Mouse (Mus musculus) R1 (cell line): Measurements from ENCODE around the gene Dapk2.

Experiments used
- DNase-seq: peaks from one replicate; pipeline ENCODE4 v3.0.0-alpha.2; 2018; ENCODE audit warnings: low read depth, low spot score

The Dapk2 gene

GRCm38 (mm10) chr9:66306414-66306813 is 148.4 kb downstream of the Dapk2 start:
- DNase-seq: no peak

- peak; percentile 80 for DNase-seq
Measured at GRCm38 (mm10) chr9:66307341-66307740, 149.3 kb downstream of the Dapk2 start.

- no peak for DNase-seq
Measured at GRCm38 (mm10) chr9:66308741-66309140, 150.7 kb downstream of the Dapk2 start.

- peak; percentile 10 for DNase-seq
Measured at GRCm38 (mm10) chr9:66311458-66311857, 153.4 kb downstream of the Dapk2 start.

GRCm38 (mm10) chr9:66316603-66317002 is 158.6 kb downstream of the Dapk2 start:
- DNase-seq: no peak
